Mouse (Mus musculus): Measurements from ENCODE around the gene Supt20. TPM values are rescaled to one million over a fixed set of nuclear protein-coding genes. Genes with fewer than 3 reads are reported as not detected.
A peak's percentile ranks its signal among the peaks of the same experiment; 100 is the strongest.

The Supt20 gene
- polyA plus RNA-seq, 1 experiment from 2014 or later, result 114 TPM

DNA sequence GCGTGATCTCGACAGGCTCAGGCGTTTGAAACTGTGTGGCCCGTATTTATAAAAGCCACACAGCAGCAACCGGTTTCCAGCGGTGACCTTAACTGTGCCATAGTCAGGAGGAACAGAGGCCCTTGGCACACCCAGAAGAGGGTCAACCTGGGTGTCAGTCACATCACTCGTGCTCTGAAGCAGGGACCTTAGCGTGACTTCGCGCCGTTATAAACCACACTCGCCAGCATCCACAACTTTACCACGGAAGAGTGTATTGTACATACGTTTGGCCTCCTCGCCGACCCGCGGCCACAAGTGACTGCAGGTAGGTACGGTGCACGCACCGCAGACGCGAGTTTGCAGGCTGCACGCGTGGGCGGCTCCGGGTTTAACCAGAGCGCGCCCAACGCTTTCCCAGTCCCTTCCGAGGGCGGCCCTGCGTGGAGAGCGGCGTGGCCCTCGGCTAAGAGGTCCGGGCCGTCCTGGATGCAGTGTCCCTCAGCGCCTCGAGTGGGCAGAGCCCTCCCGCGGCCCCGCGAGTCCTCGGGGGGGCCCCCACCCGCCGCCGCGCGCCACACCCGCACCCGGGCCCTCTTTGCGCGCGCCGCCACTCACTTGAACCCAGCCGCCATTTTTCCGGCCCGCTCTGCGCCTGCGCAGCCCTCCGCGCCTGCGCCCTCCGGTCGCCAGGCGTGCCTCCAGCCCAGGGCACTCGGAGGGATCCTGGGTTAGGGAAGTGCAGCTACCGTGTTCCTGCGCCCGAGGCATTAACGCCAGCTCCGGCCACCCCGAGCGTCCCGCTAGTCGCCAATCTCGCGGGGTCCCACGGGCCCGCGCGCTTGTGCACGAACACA lies 42.0 kb downstream of the Supt20 start:
- peak overlapping the region; percentile 96 for H3K9ac ChIP-seq (ENCODE audit: low read length)
- peak overlapping the region; percentile 98 for H3K27ac ChIP-seq (ENCODE audit: low read depth, low read length)
- peaks cover 5% of the 10 kb centered on the region; the same call in 1 of the 2 replicates for H3K4me1 ChIP-seq (ENCODE audit: control insufficient read depth, insufficient read depth, low read length)
- no peaks in the 10 kb centered on the region for H3K9me3 ChIP-seq (ENCODE audit: control insufficient read depth, low read length)
- DNase-seq (ENCODE audit: low spot score) (peak; percentile 93), ATAC-seq (ENCODE audit: insufficient read depth, low FRiP score, low TSS enrichment) (peak; percentile 94)
- WGBS, result 0% methylated on average over 48 of the region's 84 CpGs
- no peaks in the 10 kb centered on the region for H3K27me3 ChIP-seq (ENCODE audit: control insufficient read depth, insufficient read depth, low read length)
- peak overlapping the region; percentile 73 for H3K4me2 ChIP-seq (ENCODE audit: low read depth)
- peak overlapping the region; percentile 70 for H3K4me3 ChIP-seq (ENCODE audit: low read depth, low read length)
- peaks cover 7% of the 10 kb centered on the region for H3K36me3 ChIP-seq (ENCODE audit: control insufficient read depth, insufficient read depth, low read length)

DNA sequence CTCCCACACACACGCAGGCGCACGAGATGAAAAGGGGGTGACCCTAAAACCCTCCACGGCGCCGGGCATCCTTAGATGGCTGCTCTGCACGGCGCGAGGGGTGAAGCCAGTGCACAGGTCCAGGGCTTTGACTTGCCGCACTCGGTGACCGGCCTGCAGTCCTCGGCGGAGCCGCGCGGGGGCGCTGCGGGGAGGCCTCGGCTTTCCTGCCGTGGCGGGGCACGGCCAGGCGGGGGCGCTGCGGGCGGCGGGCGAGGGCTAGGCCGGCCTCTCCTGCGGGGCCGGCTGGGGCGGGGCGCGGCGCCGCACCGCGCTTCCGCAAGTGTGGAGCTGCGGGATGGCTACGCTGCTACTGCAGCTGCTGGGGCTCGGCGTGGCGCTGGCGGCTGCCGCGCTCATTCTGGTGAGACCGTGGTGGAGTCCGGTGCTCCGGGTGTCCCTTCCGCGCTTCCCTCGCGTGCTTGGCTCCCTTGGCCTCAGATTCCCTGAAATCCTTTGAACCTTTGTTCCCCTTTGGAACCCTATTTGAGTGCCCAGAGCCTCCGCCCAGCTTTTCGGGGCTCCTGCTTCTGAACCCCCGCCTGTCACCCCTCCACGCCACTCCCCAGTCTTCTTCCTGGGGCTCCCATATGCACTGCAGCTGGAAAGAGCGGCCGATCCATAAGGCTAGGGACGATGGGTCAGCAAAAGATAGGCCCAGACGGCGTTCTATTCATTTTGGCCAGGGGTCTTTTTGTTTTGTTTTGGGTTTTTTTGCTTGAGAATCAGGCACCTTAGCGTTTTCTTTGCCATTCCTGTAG lies 42.8 kb downstream of the Supt20 start, which contains the start of the genes Exosc8 and Alg5:
Exosc8 (minus strand) TSS at position 147 of the 800 bp plus-strand sequence.
Alg5 (plus strand) TSS at position 293 of the 800 bp plus-strand sequence.
- Histone ChIP-seq H3K27me3 (ENCODE audit: control insufficient read depth, insufficient read depth, low read length) (no peaks in the 10 kb centered on the region), H3K4me2 (ENCODE audit: low read depth) (peak within 1 kb of the TSS; percentile 73), H3K9me3 (ENCODE audit: control insufficient read depth, low read length) (no peaks in the 10 kb centered on the region), H3K4me1 (ENCODE audit: control insufficient read depth, insufficient read depth, low read length) (peaks cover 5% of the 10 kb centered on the region; the same call in 1 of the 2 replicates), H3K4me3 (ENCODE audit: low read depth, low read length) (peak within 1 kb of the TSS; percentile 70), H3K27ac (ENCODE audit: low read depth, low read length) (peak within 1 kb of the TSS; percentile 98), H3K9ac (ENCODE audit: low read length) (peak within 1 kb of the TSS; percentile 96), H3K36me3 (ENCODE audit: control insufficient read depth, insufficient read depth, low read length) (peaks cover 3% of the 10 kb centered on the region)
- WGBS, result under 1% methylated on average over 56 of the region's 65 CpGs
- ATAC-seq (ENCODE audit: insufficient read depth, low FRiP score, low TSS enrichment) (peak; percentile 92), DNase-seq (ENCODE audit: low spot score) (peak; percentile 91)

DNA sequence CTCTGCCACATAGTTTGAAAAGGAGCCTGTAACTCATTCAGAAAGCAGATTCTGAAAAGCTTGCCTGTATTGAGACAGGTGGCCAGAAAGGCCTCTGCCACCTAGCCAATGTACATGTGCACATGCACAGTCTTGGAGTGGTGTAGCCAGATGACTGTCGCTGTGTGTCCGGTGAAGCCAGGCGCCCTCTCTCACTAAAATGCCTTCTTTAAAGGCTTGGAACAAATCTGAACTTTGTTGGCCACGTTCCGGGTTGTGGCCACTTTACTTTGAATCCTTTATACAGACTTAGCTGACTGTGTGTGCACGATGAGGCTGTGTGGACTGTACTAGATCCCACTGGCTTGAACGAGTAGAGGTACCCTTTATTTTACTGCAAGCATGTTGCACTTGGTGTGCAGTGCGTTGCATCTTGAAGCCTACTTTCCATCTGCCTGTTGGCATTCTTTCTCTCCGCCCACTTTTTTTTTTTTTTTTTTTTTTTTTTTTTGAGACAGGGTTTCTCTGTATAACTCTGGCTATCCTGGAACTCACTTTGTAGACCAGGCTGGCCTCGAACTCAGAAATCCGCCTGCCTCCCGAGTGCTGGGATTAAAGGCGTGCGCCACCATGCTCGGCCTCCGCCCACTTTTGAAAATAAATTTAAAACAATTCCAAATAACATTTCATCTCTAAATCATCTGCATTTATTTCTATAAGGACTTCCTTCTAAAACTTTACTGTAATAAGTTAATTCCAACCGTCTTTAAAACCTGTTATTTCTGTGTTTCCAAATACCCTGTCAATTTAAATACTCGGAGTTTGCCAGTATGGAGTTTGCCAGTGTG lies 43.7 kb downstream of the Supt20 start:
- 67% methylated on average over 18 of the region's 18 CpGs for whole genome bisulfite sequencing
- Histone ChIP-seq H3K4me1 (ENCODE audit: control insufficient read depth, insufficient read depth, low read length) (peaks cover 5% of the 10 kb centered on the region; the same call in 1 of the 2 replicates), H3K4me2 (ENCODE audit: low read depth) (peak overlapping the region; percentile 73), H3K36me3 (ENCODE audit: control insufficient read depth, insufficient read depth, low read length) (peaks cover 4% of the 10 kb centered on the region), H3K27me3 (ENCODE audit: control insufficient read depth, insufficient read depth, low read length) (no peaks in the 10 kb centered on the region), H3K27ac (ENCODE audit: low read depth, low read length) (peak overlapping the region; percentile 98; the same call in 1 of the 2 replicates), H3K9me3 (ENCODE audit: control insufficient read depth, low read length) (no peaks in the 10 kb centered on the region), H3K9ac (ENCODE audit: low read length) (peak overlapping the region; percentile 96), H3K4me3 (ENCODE audit: low read depth, low read length) (peak overlapping the region; percentile 70)
- ATAC-seq (ENCODE audit: insufficient read depth, low FRiP score, low TSS enrichment), result no peak
- DNase-seq (ENCODE audit: low spot score), result peak; percentile 44

DNA sequence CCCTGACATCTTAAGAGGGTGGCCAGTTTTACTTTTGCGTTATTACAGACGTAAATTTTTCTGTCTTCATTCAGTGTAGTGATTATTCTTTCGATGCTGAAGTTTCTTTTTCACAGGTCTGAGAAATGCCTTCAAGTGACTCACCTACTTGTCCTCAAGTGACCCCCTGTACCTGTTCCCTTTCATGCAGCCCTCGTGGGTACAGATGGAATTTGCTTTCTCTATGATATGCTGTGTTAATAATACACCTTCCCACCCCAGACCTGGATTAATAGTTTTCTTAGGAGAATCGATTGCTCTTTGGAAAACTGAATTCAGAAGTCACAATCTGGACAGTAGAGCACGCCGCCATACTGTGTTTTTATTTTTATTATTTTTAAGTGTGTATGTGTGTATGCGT lies 44.7 kb downstream of the Supt20 start:
- H3K4me1 ChIP-seq (ENCODE audit: control insufficient read depth, insufficient read depth, low read length), result peaks cover 5% of the 10 kb centered on the region; the same call in 1 of the 2 replicates
- no peak overlapping the region for H3K27ac ChIP-seq (ENCODE audit: low read depth, low read length)
- DNase-seq (ENCODE audit: low spot score) (no peak), ATAC-seq (ENCODE audit: insufficient read depth, low FRiP score, low TSS enrichment) (no peak)
- no peak overlapping the region for H3K4me3 ChIP-seq (ENCODE audit: low read depth, low read length)
- no peak overlapping the region for H3K4me2 ChIP-seq (ENCODE audit: low read depth)
- no peaks in the 10 kb centered on the region for H3K27me3 ChIP-seq (ENCODE audit: control insufficient read depth, insufficient read depth, low read length)
- WGBS, result 98% methylated on average over 8 of the region's 8 CpGs
- H3K36me3 ChIP-seq (ENCODE audit: control insufficient read depth, insufficient read depth, low read length), result peaks cover 8% of the 10 kb centered on the region
- H3K9ac ChIP-seq (ENCODE audit: low read length), result no peak overlapping the region
- no peaks in the 10 kb centered on the region for H3K9me3 ChIP-seq (ENCODE audit: control insufficient read depth, low read length)

DNA sequence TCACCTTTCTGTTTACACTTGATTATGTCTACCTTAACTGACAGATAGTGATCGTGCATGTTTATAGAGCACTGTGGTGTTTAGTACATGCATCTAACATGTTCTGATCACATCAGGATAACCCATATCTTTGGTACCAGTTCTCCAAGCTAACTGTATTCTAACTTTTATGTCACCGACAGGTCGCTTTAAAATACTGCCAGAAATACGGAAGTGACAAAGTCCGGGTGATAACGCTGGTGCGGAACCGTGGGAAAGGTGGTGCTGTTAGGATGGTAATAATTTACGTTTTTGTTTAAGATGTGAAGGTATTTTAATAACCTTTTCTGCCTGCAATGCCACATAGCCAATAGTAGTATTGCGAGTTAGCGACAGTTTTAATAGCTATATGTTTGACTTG lies 49.4 kb downstream of the Supt20 start:
- peaks cover 14% of the 10 kb centered on the region for H3K36me3 ChIP-seq (ENCODE audit: control insufficient read depth, insufficient read depth, low read length)
- DNase-seq (ENCODE audit: low spot score) (no peak), ATAC-seq (ENCODE audit: insufficient read depth, low FRiP score, low TSS enrichment) (no peak)
- no peaks in the 10 kb centered on the region for H3K4me1 ChIP-seq (ENCODE audit: control insufficient read depth, insufficient read depth, low read length)
- H3K9ac ChIP-seq (ENCODE audit: low read length), result no peak overlapping the region
- 97% methylated on average over 11 of the region's 11 CpGs for WGBS
- no peak overlapping the region for H3K4me2 ChIP-seq (ENCODE audit: low read depth)
- no peak overlapping the region for H3K4me3 ChIP-seq (ENCODE audit: low read depth, low read length)
- no peaks in the 10 kb centered on the region for H3K9me3 ChIP-seq (ENCODE audit: control insufficient read depth, low read length)
- no peaks in the 10 kb centered on the region for H3K27me3 ChIP-seq (ENCODE audit: control insufficient read depth, insufficient read depth, low read length)
- no peak overlapping the region for H3K27ac ChIP-seq (ENCODE audit: low read depth, low read length)

DNA sequence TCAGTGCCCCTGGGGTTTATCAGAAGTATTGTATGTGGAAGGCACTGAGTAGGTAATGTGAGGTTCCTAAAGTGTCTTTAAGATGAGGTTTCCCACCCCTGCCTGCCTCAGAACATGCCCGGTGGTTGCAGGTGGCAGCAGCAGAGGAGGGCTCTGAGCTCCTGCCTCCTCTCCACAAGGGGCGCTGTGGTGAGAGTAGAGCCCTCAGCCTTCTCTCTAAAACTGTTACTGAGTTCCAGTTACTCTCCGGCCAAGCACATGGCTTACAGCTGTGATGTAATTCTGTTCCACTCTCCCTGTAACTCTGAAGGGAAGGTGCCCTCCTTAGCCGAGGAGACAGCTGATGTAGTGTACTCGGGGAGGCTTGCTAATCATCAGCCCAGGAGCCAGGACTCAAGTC lies 53.2 kb downstream of the Supt20 start:
- WGBS, result 74% methylated on average over 5 of the region's 5 CpGs
- Histone ChIP-seq H3K4me2 (ENCODE audit: low read depth) (no peak overlapping the region), H3K4me1 (ENCODE audit: control insufficient read depth, insufficient read depth, low read length) (no peaks in the 10 kb centered on the region), H3K27me3 (ENCODE audit: control insufficient read depth, insufficient read depth, low read length) (no peaks in the 10 kb centered on the region), H3K9ac (ENCODE audit: low read length) (no peak overlapping the region), H3K4me3 (ENCODE audit: low read depth, low read length) (no peak overlapping the region), H3K9me3 (ENCODE audit: control insufficient read depth, low read length) (no peaks in the 10 kb centered on the region), H3K27ac (ENCODE audit: low read depth, low read length) (no peak overlapping the region), H3K36me3 (ENCODE audit: control insufficient read depth, insufficient read depth, low read length) (peaks cover 29% of the 10 kb centered on the region)
- DNase-seq (ENCODE audit: low spot score) (no peak), ATAC-seq (ENCODE audit: insufficient read depth, low FRiP score, low TSS enrichment) (no peak)

DNA sequence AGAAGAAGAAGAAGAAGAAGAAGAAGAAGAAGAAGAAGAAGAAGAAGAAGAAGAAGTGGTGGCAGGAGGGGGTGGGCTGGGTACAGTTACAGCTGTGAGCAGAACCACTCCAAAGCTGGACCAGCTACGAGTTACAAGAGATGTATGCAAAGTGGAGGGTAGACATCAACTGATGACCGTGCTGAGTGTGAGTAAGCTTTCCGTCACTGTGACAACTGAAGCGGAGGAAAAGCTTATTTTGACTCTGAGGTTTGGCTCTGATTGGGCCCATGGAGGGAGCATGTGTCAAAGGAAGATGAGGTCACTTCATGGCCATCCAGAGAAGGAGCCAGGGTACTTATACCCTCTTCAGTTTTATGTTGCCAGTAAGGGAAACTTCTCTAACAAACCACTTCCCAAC lies 60.8 kb downstream of the Supt20 start:
- DNase-seq (ENCODE audit: low spot score) (no peak), ATAC-seq (ENCODE audit: insufficient read depth, low FRiP score, low TSS enrichment) (no peak)
- Histone ChIP-seq H3K9ac (ENCODE audit: low read length) (no peak overlapping the region), H3K9me3 (ENCODE audit: control insufficient read depth, low read length) (no peaks in the 10 kb centered on the region), H3K4me2 (ENCODE audit: low read depth) (no peak overlapping the region), H3K36me3 (ENCODE audit: control insufficient read depth, insufficient read depth, low read length) (peaks cover 6% of the 10 kb centered on the region; the same call in 1 of the 2 replicates), H3K27me3 (ENCODE audit: control insufficient read depth, insufficient read depth, low read length) (peaks cover 15% of the 10 kb centered on the region; the same call in 1 of the 2 replicates), H3K27ac (ENCODE audit: low read depth, low read length) (no peak overlapping the region), H3K4me3 (ENCODE audit: low read depth, low read length) (no peak overlapping the region), H3K4me1 (ENCODE audit: control insufficient read depth, insufficient read depth, low read length) (peaks cover 5% of the 10 kb centered on the region; the same call in 1 of the 2 replicates)
- WGBS, result 82% methylated on average over 4 of the region's 4 CpGs

All from neural tube, embryonic 11.5 days (tissue).